Mouse (Mus musculus): ENCODE data around the gene Capn8.

Gene Capn8

GRCm38 (mm10) chr1:182564408-182565120 is at the start of gene Capn8:
Gene Capn8, plus strand, starts transcription at chr1:182565007.
- no peak for DNase-seq (ENCODE audit: low read depth in 2 of 2, low spot score in 2 of 2)

GRCm38 (mm10) chr1:182516758-182517676 is 47.8 kb upstream of the Capn8 start, which contains the start of gene Capn2:
Gene Capn2, minus strand, starts transcription at chr1:182517608.
- peak; percentile 57 to 61 for DNase-seq (ENCODE audit: low read depth in 2 of 2, low spot score in 2 of 2)

- DNase-seq (ENCODE audit: low read depth in 2 of 2, low spot score in 2 of 2): no peak
Observed at GRCm38 (mm10) chr1:182517677-182518011, 47.2 kb upstream of the Capn8 start.

GRCm38 (mm10) chr1:182518143-182518680 is 46.6 kb upstream of the Capn8 start:
- DNase-seq (ENCODE audit: low read depth in 2 of 2, low spot score in 2 of 2): no peak

- DNase-seq (ENCODE audit: low read depth in 2 of 2, low spot score in 2 of 2): no peak
Observed at GRCm38 (mm10) chr1:182518811-182519210, 46.0 kb upstream of the Capn8 start.

- DNase-seq (ENCODE audit: low read depth in 2 of 2, low spot score in 2 of 2): no peak
Observed at GRCm38 (mm10) chr1:182519341-182519740, 45.5 kb upstream of the Capn8 start.

GRCm38 (mm10) chr1:182520091-182520937 is 44.5 kb upstream of the Capn8 start:
- peak; percentile 33 to 50 for DNase-seq (ENCODE audit: low read depth in 2 of 2, low spot score in 2 of 2)

GRCm38 (mm10) chr1:182520938-182521500 is 43.8 kb upstream of the Capn8 start:
- peak in 1 of 2 experiments; percentile 24 for DNase-seq (ENCODE audit: low read depth in 2 of 2, low spot score in 2 of 2)

- DNase-seq (ENCODE audit: low read depth in 2 of 2, low spot score in 2 of 2): no peak
Observed at GRCm38 (mm10) chr1:182522961-182523360, 41.8 kb upstream of the Capn8 start.

GRCm38 (mm10) chr1:182523692-182524091 is 41.1 kb upstream of the Capn8 start:
- no peak for DNase-seq (ENCODE audit: low read depth in 2 of 2, low spot score in 2 of 2)

GRCm38 (mm10) chr1:182525601-182526000 is 39.2 kb upstream of the Capn8 start:
- no peak for DNase-seq (ENCODE audit: low read depth in 2 of 2, low spot score in 2 of 2)

- DNase-seq (ENCODE audit: low read depth in 2 of 2, low spot score in 2 of 2): no peak
Observed at GRCm38 (mm10) chr1:182527261-182527766, 37.5 kb upstream of the Capn8 start.

- no peak for DNase-seq (ENCODE audit: low read depth in 2 of 2, low spot score in 2 of 2)
Observed at GRCm38 (mm10) chr1:182527921-182528858, 36.6 kb upstream of the Capn8 start.

- DNase-seq (ENCODE audit: low read depth in 2 of 2, low spot score in 2 of 2): no peak
Observed at GRCm38 (mm10) chr1:182533583-182533982, 31.2 kb upstream of the Capn8 start.

- DNase-seq (ENCODE audit: low read depth in 2 of 2, low spot score in 2 of 2): no peak
Observed at GRCm38 (mm10) chr1:182535080-182535481, 29.7 kb upstream of the Capn8 start.

- DNase-seq (ENCODE audit: low read depth in 2 of 2, low spot score in 2 of 2): peak; percentile 67 to 78
Observed at GRCm38 (mm10) chr1:182539023-182539940, 25.5 kb upstream of the Capn8 start.

GRCm38 (mm10) chr1:182542110-182542509 is 22.7 kb upstream of the Capn8 start:
- DNase-seq (ENCODE audit: low read depth in 2 of 2, low spot score in 2 of 2): no peak

GRCm38 (mm10) chr1:182543136-182543535 is 21.7 kb upstream of the Capn8 start:
- DNase-seq (ENCODE audit: low read depth in 2 of 2, low spot score in 2 of 2): no peak

Data from CD8-positive naive resting alpha-beta T cell, adult 2 months (primary cell).